Mouse (Mus musculus) limb, embryonic 10.5 days (tissue): Measurements from ENCODE around the gene Dapl1. TPM values are rescaled to one million over a fixed set of nuclear protein-coding genes. Genes with fewer than 3 reads are reported as not detected.

ENCODE experiments used
- DNase-seq: peaks from one replicate; pipeline ENCODE4 v3.0.0-alpha.2; 2017; ENCODE audit warnings: low spot score
- H3K27ac ChIP-seq: fragments of 300-500 bp; sonication (generic); 2 replicates; pipeline ENCODE4 v1.5.1; 2016; ENCODE audit warnings: mild to moderate bottlenecking
- H3K27me3 ChIP-seq: fragments of 300-500 bp; sonication (generic); 2 replicates; pipeline ENCODE4 v1.6.1; 2016; ENCODE audit warnings: low read depth, mild to moderate bottlenecking; ENCODE audit not compliant: poor library complexity, severe bottlenecking
- H3K36me3 ChIP-seq: fragments of 300-500 bp; sonication (generic); 2 replicates; pipeline ENCODE4 v1.6.1; 2016; ENCODE audit warnings: mild to moderate bottlenecking, moderate library complexity
- H3K4me1 ChIP-seq: fragments of 300-500 bp; sonication (generic); 2 replicates; pipeline ENCODE4 v1.6.1; 2016
- H3K4me3 ChIP-seq: fragments of 300-500 bp; sonication (generic); 2 replicates; pipeline ENCODE4 v1.5.1; 2016; ENCODE audit warnings: mild to moderate bottlenecking, moderate library complexity
- H3K9me3 ChIP-seq: fragments of 300-500 bp; sonication (generic); replicated peaks from 2 replicates; pipeline ENCODE4 v1.6.1; 2016; ENCODE audit warnings: mild to moderate bottlenecking
- WGBS: fragments of 180-500 bp; shearing (Covaris S2); methylation state at CpG from one replicate; pipeline ENCODE4 v1.1.7; 2016; 5-methylcytosine and 5-hydroxymethylcytosine counted together
- polyA plus RNA-seq: library from polyadenylated mRNA; unstranded; fragments of >200 nt; fragmentation: Nextera tagmentation; extraction: Ambion mirVana; gene quantifications from 2 replicates; pipeline ENCODE4 v1.2.1, GENCODE M21; 2016

Dapl1 gene
- polyA plus RNA-seq, 1 experiment from 2014 or later, result 0.36 TPM

- Histone ChIP-seq H3K4me1 (no peaks in the 10 kb centered on the region), H3K27me3 (no peaks in the 10 kb centered on the region), H3K4me3 (no peak overlapping the region), H3K36me3 (no peaks in the 10 kb centered on the region), H3K27ac (no peak overlapping the region), H3K9me3 (no peaks in the 10 kb centered on the region)
- no peak for DNase-seq
- WGBS, result 95% methylated on average over 6 of the region's 6 CpGs
Measured at GRCm38 (mm10) chr2:59462086-59462485, 22.4 kb upstream of the Dapl1 start.

DNA sequence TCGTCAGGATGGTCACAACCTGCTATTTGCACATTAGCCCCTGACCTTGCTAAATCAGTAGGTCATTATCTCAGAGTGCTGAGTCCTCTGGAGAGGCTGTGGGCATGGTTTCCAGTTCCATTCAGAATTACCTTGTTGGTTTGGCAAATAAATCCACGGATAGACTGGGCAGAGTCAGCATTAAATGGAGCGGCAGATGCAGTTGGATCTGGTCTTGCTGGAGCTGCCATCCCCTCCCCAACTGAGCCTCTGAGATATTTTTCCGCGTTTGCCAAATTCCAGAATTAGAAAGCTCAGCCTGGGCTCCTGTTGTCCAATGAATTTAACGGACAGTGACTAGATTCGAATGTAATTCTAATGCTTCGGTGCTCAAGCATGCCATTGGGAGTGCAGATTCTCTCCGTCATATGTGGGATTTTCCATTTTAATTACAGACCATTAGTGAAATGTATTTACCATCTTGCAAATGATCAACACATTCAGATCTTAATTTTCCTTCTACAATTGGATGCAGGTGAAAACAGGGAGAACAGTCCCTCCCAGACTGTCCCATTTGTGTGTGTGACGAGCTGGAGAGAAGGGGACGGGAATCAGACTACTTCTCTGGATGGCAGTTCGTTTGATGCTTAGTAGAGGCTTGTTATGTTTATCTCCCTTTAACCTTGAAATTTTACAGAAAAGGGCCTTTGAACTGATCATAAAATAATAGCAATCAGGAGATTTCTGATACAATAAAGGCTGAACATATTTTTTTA, 20.8 kb upstream of the Dapl1 start:
- Histone ChIP-seq H3K36me3 (no peaks in the 10 kb centered on the region), H3K4me1 (no peaks in the 10 kb centered on the region), H3K27ac (no peak overlapping the region), H3K27me3 (no peaks in the 10 kb centered on the region), H3K4me3 (no peak overlapping the region), H3K9me3 (no peaks in the 10 kb centered on the region)
- DNase-seq, result no peak
- 78% methylated on average over 12 of the region's 12 CpGs for WGBS

DNA sequence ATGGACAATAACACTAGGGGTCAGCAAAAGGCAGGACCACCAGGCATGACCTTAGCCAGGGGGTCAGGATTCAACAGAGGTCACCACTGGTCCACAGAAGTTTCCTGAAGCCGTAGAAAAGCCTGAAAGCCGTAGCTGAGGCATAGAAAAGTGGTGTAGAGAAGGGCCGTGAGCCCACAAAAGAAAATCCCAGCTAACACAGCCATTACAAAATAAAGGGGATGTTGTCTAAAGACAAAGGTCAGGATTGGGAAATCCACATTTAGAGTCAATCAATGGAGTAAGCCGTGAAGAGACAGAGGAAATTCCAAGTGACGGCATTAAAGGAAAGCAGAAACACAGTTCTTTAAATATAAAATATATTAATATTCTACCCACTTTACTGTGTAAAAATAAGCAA, 18.8 kb upstream of the Dapl1 start:
- Histone ChIP-seq H3K4me3 (no peak overlapping the region), H3K36me3 (no peaks in the 10 kb centered on the region), H3K4me1 (peaks cover 1% of the 10 kb centered on the region), H3K27ac (no peak overlapping the region), H3K9me3 (no peaks in the 10 kb centered on the region), H3K27me3 (no peaks in the 10 kb centered on the region)
- 81% methylated on average over 5 of the region's 5 CpGs for WGBS
- no peak for DNase-seq

DNA sequence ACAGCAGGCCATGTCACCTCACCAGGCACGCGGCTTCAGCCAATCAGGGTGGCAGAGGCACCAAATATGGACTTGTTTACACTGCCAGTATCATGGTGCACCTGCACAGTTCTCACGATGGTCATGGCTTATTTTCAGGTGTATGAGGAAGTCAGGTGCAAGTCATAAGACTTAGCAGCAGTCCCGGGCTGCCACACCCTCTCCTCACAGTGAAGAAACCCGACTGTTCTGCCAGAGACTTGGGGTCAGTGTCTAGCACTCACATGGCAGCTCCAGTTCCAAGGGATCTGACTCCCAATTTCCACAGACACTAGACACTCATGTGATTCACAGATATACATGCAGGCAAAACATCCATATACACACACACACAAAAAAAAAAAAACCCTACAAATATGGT, 18.1 kb upstream of the Dapl1 start:
- WGBS, result 76% methylated on average over 5 of the region's 5 CpGs
- H3K4me1 ChIP-seq, result peaks cover 7% of the 10 kb centered on the region
- no peak overlapping the region for H3K4me3 ChIP-seq
- DNase-seq, result no peak
- H3K27ac ChIP-seq, result no peak overlapping the region
- H3K9me3 ChIP-seq, result no peaks in the 10 kb centered on the region
- no peaks in the 10 kb centered on the region for H3K27me3 ChIP-seq
- H3K36me3 ChIP-seq, result no peaks in the 10 kb centered on the region

DNA sequence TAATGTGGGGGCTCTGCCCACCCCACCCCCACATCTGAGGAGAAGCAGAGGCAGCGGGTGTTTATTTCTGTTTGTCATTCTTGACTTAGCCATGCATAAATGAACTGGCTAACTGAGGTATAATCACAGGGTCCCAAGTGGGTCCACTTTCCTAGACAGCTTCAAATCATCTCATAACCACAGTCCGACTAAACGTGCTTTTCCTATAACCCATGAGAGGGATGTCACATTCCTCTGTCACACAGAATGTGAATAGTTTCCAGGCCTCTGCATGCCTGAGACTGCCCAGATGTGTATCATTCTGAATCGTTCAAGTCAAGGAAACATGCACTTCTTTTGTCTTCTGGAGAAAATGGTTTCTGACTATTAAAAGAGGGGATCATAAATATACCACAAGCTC, 17.4 kb upstream of the Dapl1 start:
- H3K9me3 ChIP-seq, result no peaks in the 10 kb centered on the region
- no peak overlapping the region for H3K27ac ChIP-seq
- no peaks in the 10 kb centered on the region for H3K36me3 ChIP-seq
- H3K27me3 ChIP-seq, result no peaks in the 10 kb centered on the region
- DNase-seq, result no peak
- no peak overlapping the region for H3K4me3 ChIP-seq
- H3K4me1 ChIP-seq, result peaks cover 12% of the 10 kb centered on the region
- WGBS, result 69% methylated on average over 4 of the region's 4 CpGs

DNA sequence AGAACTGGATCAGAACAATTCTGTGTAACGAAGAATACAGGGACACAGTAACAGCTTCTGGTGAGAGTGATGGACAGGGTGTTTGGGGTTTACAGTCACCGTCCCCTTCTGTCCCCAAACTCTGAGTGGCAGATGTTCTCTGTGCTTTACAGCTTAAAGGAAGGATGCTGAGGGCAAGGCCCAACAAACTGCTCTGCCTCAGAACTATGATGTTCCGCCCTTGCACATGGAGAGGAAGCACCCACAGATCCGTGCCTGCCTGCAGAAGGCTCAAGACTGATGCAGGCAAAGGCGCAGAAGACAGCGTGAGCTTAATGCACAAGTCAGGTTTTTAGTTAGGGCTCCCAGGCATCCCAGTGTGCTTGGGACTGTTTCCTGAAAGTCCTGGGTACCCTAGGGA, 16.5 kb upstream of the Dapl1 start:
- 85% methylated on average over 6 of the region's 6 CpGs for WGBS

GRCm38 (mm10) chr2:59469590-59470245, 14.7 kb upstream of the Dapl1 start:
- 76% methylated on average over 8 of the region's 8 CpGs for WGBS
- Histone ChIP-seq H3K36me3 (no peaks in the 10 kb centered on the region), H3K4me3 (no peak overlapping the region), H3K27me3 (no peaks in the 10 kb centered on the region), H3K4me1 (peaks cover 12% of the 10 kb centered on the region), H3K27ac (0 out of 2 replicates have a peak overlapping the region, but pooled peaks have one; percentile 36), H3K9me3 (no peaks in the 10 kb centered on the region)
- DNase-seq, result no peak

More for the DNA sequence above, 16.5 kb upstream of the Dapl1 start:
- Histone ChIP-seq H3K27ac (no peak overlapping the region), H3K27me3 (no peaks in the 10 kb centered on the region), H3K9me3 (no peaks in the 10 kb centered on the region), H3K36me3 (no peaks in the 10 kb centered on the region), H3K4me3 (no peak overlapping the region), H3K4me1 (peaks cover 12% of the 10 kb centered on the region)
- no peak for DNase-seq

- Histone ChIP-seq H3K27me3 (no peaks in the 10 kb centered on the region), H3K27ac (peak overlapping the region; percentile 36), H3K36me3 (no peaks in the 10 kb centered on the region), H3K4me3 (no peak overlapping the region), H3K4me1 (peaks cover 12% of the 10 kb centered on the region), H3K9me3 (no peaks in the 10 kb centered on the region)
- DNase-seq, result no peak
- WGBS, result 72% methylated on average over 11 of the region's 11 CpGs
Measured at GRCm38 (mm10) chr2:59470326-59471031, 14.0 kb upstream of the Dapl1 start.

DNA sequence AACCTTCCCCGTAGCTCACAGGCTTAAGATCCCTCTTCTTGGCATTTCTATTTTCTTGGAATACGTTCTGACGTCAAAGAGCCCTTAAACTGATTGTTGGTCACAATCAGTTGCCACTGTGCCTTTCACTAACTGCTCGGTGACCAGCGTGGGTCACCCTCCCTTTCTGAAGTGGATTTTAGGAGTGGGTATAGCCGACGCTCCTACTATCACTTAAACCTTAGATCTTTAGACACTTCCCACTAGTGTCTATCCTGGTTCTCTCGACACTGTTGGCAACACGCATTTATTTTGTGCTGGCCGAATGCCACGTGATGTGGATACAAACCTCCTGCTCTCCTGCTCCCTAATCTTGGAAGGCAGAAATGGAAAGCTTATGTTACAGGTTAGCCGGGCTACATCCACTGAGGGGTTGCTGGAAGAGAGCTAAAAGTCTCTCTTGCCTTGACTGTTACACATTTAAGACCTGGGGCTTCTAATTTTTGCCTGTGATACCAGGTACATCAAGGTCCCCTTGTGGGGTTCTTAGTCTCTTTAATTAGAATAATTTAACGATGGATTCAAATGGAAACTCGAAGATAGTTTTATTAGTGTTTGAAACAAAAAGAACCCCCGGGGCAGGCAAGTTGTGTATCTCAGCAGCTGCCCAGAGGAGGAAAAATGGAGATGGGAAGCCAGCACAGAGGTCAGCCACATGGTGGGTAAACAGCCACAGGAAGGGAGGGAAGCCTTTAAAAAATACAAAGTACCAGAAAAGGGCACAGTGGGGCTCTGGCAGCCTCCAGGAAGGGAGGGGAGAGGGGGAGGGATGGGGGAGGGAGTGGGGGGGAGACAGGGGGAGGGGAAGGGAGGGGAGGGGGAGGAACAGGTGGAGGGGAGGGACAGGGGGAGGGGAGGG, 13.2 kb upstream of the Dapl1 start:
- no peak for DNase-seq
- peaks cover 12% of the 10 kb centered on the region for H3K4me1 ChIP-seq
- H3K27ac ChIP-seq, result peak overlapping the region; percentile 36
- no peaks in the 10 kb centered on the region for H3K27me3 ChIP-seq
- no peaks in the 10 kb centered on the region for H3K9me3 ChIP-seq
- WGBS, result 72% methylated on average over 15 of the region's 15 CpGs
- H3K4me3 ChIP-seq, result no peak overlapping the region
- H3K36me3 ChIP-seq, result no peaks in the 10 kb centered on the region

DNA sequence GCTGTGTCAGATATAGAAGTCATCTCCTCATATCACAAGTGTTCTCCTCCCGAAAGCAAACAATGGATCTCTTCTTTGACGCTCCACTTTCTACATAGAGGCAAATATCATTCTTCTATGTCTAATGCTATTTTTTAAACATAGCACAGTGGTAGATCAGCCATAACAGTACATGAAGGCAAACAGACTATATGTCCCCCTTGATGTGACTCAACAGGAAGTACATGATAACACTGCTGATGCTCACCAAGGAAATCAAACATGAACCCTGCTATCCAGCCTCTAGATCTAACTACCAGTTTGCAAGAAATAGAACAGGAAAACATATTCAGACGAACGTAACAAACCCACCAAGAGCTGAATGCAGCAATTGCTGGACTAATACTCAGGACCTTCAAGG, 10.1 kb upstream of the Dapl1 start:
- no peak overlapping the region for H3K27ac ChIP-seq
- H3K27me3 ChIP-seq, result no peaks in the 10 kb centered on the region
- no peaks in the 10 kb centered on the region for H3K9me3 ChIP-seq
- H3K36me3 ChIP-seq, result no peaks in the 10 kb centered on the region
- WGBS, result 93% methylated on average over 4 of the region's 4 CpGs
- H3K4me1 ChIP-seq, result peaks cover 12% of the 10 kb centered on the region
- H3K4me3 ChIP-seq, result no peak overlapping the region
- DNase-seq, result no peak

GRCm38 (mm10) chr2:59485080-59485479, 627 bp downstream of the Dapl1 start:
- Histone ChIP-seq H3K27me3 (no peaks in the 10 kb centered on the region), H3K27ac (no peak overlapping the region), H3K9me3 (no peaks in the 10 kb centered on the region), H3K4me3 (no peak overlapping the region), H3K4me1 (peaks cover 17% of the 10 kb centered on the region; the same call in 1 of the 2 replicates), H3K36me3 (no peaks in the 10 kb centered on the region)
- DNase-seq, result no peak
- WGBS, result 76% methylated on average over 2 of the region's 2 CpGs

- no peak overlapping the region for H3K4me3 ChIP-seq
- no peak for DNase-seq
- 62% methylated on average over 4 of the region's 4 CpGs for WGBS
Measured at GRCm38 (mm10) chr2:59485657-59486056, 1.2 kb downstream of the Dapl1 start.

More at GRCm38 (mm10) chr2:59485657-59486056, 1.2 kb downstream of the Dapl1 start:
- no peaks in the 10 kb centered on the region for H3K9me3 ChIP-seq
- peaks cover 17% of the 10 kb centered on the region; the same call in 1 of the 2 replicates for H3K4me1 ChIP-seq
- no peaks in the 10 kb centered on the region for H3K27me3 ChIP-seq
- H3K27ac ChIP-seq, result no peak overlapping the region
- no peaks in the 10 kb centered on the region for H3K36me3 ChIP-seq
